Mouse (Mus musculus): ENCODE results near the gene Paics. TPM values are rescaled to one million over a fixed set of nuclear protein-coding genes. Genes with fewer than 3 reads are reported as not detected.
"Not testable (repeated sequence)": the region's sequence is repeated elsewhere in the genome, so short reads cannot be mapped to it uniquely, and the experiment has no call there.

Gene Paics
- polyA plus RNA-seq, 1 experiment from 2014 or later, result 228 TPM

- 89% methylated on average over 1 of the region's 1 CpGs for WGBS
- no peak overlapping the region for H3K4me3 ChIP-seq (ENCODE audit: low read depth, low read length)
- DNase-seq (ENCODE audit: low spot score) (peak; percentile 11), ATAC-seq (ENCODE audit: low read depth) (peak; percentile 37; the same call in 1 of the 2 replicates)
- no peak overlapping the region for H3K9ac ChIP-seq (ENCODE audit: low read depth, low read length)
- no peak overlapping the region for H3K27ac ChIP-seq (replicated peaks; ENCODE audit: low read depth, low read length)
- H3K9me3 ChIP-seq (ENCODE audit: control insufficient read depth, low read length), result no peaks in the 10 kb centered on the region
- no peak overlapping the region for H3K4me2 ChIP-seq (ENCODE audit: low read depth, low read length)
- peaks cover under 1% of the 10 kb centered on the region; the same call in 1 of the 2 replicates for H3K4me1 ChIP-seq (ENCODE audit: control insufficient read depth, insufficient read depth, low read length)
- peaks cover 67% of the 10 kb centered on the region for H3K36me3 ChIP-seq (ENCODE audit: control insufficient read depth, insufficient read depth, low read length)
- no peaks in the 10 kb centered on the region for H3K27me3 ChIP-seq (replicated peaks; ENCODE audit: control insufficient read depth, insufficient read depth, low read length)
Observed at GRCm38 (mm10) chr5:76957954-76958353, 6.8 kb downstream of the Paics start.

GRCm38 (mm10) chr5:76959587-76959986 lies 8.5 kb downstream of the Paics start:
- ATAC-seq (ENCODE audit: low read depth), result no peak
- DNase-seq (ENCODE audit: low spot score), result no peak
- Histone ChIP-seq H3K9ac (ENCODE audit: low read depth, low read length) (no peak overlapping the region), H3K36me3 (ENCODE audit: control insufficient read depth, insufficient read depth, low read length) (peaks cover 83% of the 10 kb centered on the region), H3K27me3 (replicated peaks; ENCODE audit: control insufficient read depth, insufficient read depth, low read length) (no peaks in the 10 kb centered on the region), H3K4me2 (ENCODE audit: low read depth, low read length) (no peak overlapping the region), H3K27ac (replicated peaks; ENCODE audit: low read depth, low read length) (no peak overlapping the region), H3K9me3 (ENCODE audit: control insufficient read depth, low read length) (no peaks in the 10 kb centered on the region), H3K4me3 (ENCODE audit: low read depth, low read length) (no peak overlapping the region), H3K4me1 (ENCODE audit: control insufficient read depth, insufficient read depth, low read length) (no peaks in the 10 kb centered on the region)
- WGBS, result 86% methylated on average over 5 of the region's 5 CpGs

- no peak for DNase-seq (ENCODE audit: low spot score)
- Histone ChIP-seq H3K27me3 (replicated peaks; ENCODE audit: control insufficient read depth, insufficient read depth, low read length) (no peaks in the 10 kb centered on the region), H3K4me1 (ENCODE audit: control insufficient read depth, insufficient read depth, low read length) (no peaks in the 10 kb centered on the region), H3K9ac (ENCODE audit: low read depth, low read length) (no peak overlapping the region), H3K27ac (replicated peaks; ENCODE audit: low read depth, low read length) (no peak overlapping the region), H3K36me3 (ENCODE audit: control insufficient read depth, insufficient read depth, low read length) (peaks cover 96% of the 10 kb centered on the region), H3K9me3 (ENCODE audit: control insufficient read depth, low read length) (no peaks in the 10 kb centered on the region), H3K4me2 (ENCODE audit: low read depth, low read length) (no peak overlapping the region), H3K4me3 (ENCODE audit: low read depth, low read length) (no peak overlapping the region)
- WGBS, result 58% methylated on average over 11 of the region's 11 CpGs
- ATAC-seq (ENCODE audit: low read depth), result no peak
Observed at GRCm38 (mm10) chr5:76962545-76962944, 11.4 kb downstream of the Paics start.

DNA sequence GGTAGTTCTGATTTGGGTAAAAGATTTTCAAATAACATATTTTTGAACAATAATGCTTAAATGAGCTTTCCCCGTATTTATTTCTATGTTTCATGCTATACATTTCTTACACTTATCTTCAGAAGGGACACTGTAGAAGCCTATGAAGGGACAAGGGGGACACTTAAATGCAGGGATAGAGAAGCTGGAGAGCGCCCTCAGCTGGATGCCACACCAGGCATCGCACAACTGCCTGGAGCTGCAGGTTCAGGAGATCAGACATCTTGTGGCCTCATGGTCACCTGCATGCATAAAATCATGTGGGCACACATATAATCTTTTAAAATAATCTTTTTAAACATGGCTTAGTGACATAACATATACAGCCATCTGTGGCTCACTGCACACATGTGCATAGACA lies 13.5 kb downstream of the Paics start:
- Histone ChIP-seq H3K27me3 (replicated peaks; ENCODE audit: control insufficient read depth, insufficient read depth, low read length) (no peaks in the 10 kb centered on the region), H3K4me3 (ENCODE audit: low read depth, low read length) (no peak overlapping the region), H3K4me1 (ENCODE audit: control insufficient read depth, insufficient read depth, low read length) (no peaks in the 10 kb centered on the region), H3K4me2 (ENCODE audit: low read depth, low read length) (no peak overlapping the region), H3K9ac (ENCODE audit: low read depth, low read length) (no peak overlapping the region), H3K27ac (replicated peaks; ENCODE audit: low read depth, low read length) (no peak overlapping the region), H3K9me3 (ENCODE audit: control insufficient read depth, low read length) (no peaks in the 10 kb centered on the region), H3K36me3 (ENCODE audit: control insufficient read depth, insufficient read depth, low read length) (peaks cover 94% of the 10 kb centered on the region)
- WGBS, result 85% methylated on average over 3 of the region's 3 CpGs
- ATAC-seq (ENCODE audit: low read depth) (no peak), DNase-seq (ENCODE audit: low spot score) (no peak)

DNA sequence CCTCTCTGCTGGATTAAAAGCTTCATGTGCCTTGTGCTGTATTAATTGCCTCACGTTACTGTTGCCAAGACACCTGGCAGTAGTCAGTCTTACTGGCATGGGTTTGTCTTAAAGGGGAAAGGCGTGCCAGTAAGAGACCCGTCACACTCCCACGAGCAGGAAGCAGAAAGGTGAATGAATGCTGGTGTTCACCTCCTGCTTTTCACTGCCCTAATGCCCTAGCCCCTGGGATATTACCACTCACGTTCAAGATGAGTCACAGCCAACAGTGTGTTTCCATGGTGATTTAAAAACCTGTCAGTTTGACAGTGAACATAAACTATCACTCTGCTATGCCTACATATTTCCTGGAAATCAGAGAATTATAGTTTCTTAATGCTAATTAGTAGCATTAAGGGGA lies 18.1 kb downstream of the Paics start:
- H3K4me1 ChIP-seq (ENCODE audit: control insufficient read depth, insufficient read depth, low read length), result no peaks in the 10 kb centered on the region; the same call in 1 of the 2 replicates
- no peak overlapping the region for H3K4me2 ChIP-seq (ENCODE audit: low read depth, low read length)
- WGBS, result 73% methylated on average over 5 of the region's 5 CpGs
- no peak overlapping the region for H3K4me3 ChIP-seq (ENCODE audit: low read depth, low read length)
- peaks cover 54% of the 10 kb centered on the region for H3K36me3 ChIP-seq (ENCODE audit: control insufficient read depth, insufficient read depth, low read length)
- H3K27me3 ChIP-seq (replicated peaks; ENCODE audit: control insufficient read depth, insufficient read depth, low read length), result no peaks in the 10 kb centered on the region
- ATAC-seq (ENCODE audit: low read depth) (no peak), DNase-seq (ENCODE audit: low spot score) (no peak)
- H3K27ac ChIP-seq (replicated peaks; ENCODE audit: low read depth, low read length), result no peak overlapping the region
- no peak overlapping the region for H3K9ac ChIP-seq (ENCODE audit: low read depth, low read length)
- H3K9me3 ChIP-seq (ENCODE audit: control insufficient read depth, low read length), result no peaks in the 10 kb centered on the region

GRCm38 (mm10) chr5:76971115-76971514 lies 20.0 kb downstream of the Paics start:
- 82% methylated on average over 1 of the region's 1 CpGs for WGBS
- ATAC-seq (ENCODE audit: low read depth), result not testable (repeated sequence)

DNA sequence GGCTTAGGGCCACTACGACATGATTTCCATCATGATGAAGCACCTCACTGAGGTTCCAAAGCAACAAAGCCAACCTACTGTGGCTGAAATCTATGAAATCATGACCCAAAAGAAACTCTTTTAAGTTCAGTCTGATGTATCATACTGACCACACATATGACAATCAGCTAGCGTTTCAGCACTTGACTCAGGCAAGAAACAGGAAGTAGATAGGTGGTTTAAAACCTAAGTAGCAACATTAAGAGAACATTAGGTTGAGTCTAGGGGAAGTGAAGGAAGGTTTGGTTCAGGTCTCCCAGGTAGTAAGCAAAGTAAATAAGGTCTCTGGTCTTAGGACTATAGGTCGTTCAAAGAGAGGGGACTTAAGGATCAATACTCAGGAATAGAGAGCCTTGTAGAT lies 22.4 kb downstream of the Paics start:
- Histone ChIP-seq H3K9ac (ENCODE audit: low read depth, low read length) (peak overlapping the region; percentile 91; the same call in 1 of the 2 replicates), H3K9me3 (ENCODE audit: control insufficient read depth, low read length) (no peaks in the 10 kb centered on the region), H3K36me3 (ENCODE audit: control insufficient read depth, insufficient read depth, low read length) (peaks cover 35% of the 10 kb centered on the region), H3K27ac (replicated peaks; ENCODE audit: low read depth, low read length) (no peak overlapping the region), H3K4me3 (ENCODE audit: low read depth, low read length) (peak overlapping the region; percentile 89), H3K27me3 (replicated peaks; ENCODE audit: control insufficient read depth, insufficient read depth, low read length) (no peaks in the 10 kb centered on the region), H3K4me1 (ENCODE audit: control insufficient read depth, insufficient read depth, low read length) (peaks cover 5% of the 10 kb centered on the region), H3K4me2 (ENCODE audit: low read depth, low read length) (peak overlapping the region; percentile 89)
- no peak for ATAC-seq (ENCODE audit: low read depth)
- 62% methylated on average over 3 of the region's 3 CpGs for WGBS
- no peak for DNase-seq (ENCODE audit: low spot score)

More at GRCm38 (mm10) chr5:76971115-76971514, 20.0 kb downstream of the Paics start:
- DNase-seq (ENCODE audit: low spot score); H3K4me3 ChIP-seq (ENCODE audit: low read depth, low read length); H3K27ac ChIP-seq (replicated peaks; ENCODE audit: low read depth, low read length); H3K9me3 ChIP-seq (ENCODE audit: control insufficient read depth, low read length); H3K27me3 ChIP-seq (replicated peaks; ENCODE audit: control insufficient read depth, insufficient read depth, low read length); H3K4me1 ChIP-seq (ENCODE audit: control insufficient read depth, insufficient read depth, low read length); H3K4me2 ChIP-seq (ENCODE audit: low read depth, low read length); H3K9ac ChIP-seq (ENCODE audit: low read depth, low read length): not testable (repeated sequence)
- peaks cover 37% of the 10 kb centered on the region for H3K36me3 ChIP-seq (ENCODE audit: control insufficient read depth, insufficient read depth, low read length)

- ATAC-seq (ENCODE audit: low read depth) (peak; percentile 17), DNase-seq (ENCODE audit: low spot score) (no peak)
- Histone ChIP-seq H3K4me1 (ENCODE audit: control insufficient read depth, insufficient read depth, low read length) (peaks cover 5% of the 10 kb centered on the region), H3K27me3 (replicated peaks; ENCODE audit: control insufficient read depth, insufficient read depth, low read length) (no peaks in the 10 kb centered on the region), H3K4me3 (ENCODE audit: low read depth, low read length) (peak overlapping the region; percentile 89), H3K9ac (ENCODE audit: low read depth, low read length) (peak overlapping the region; percentile 91), H3K27ac (replicated peaks; ENCODE audit: low read depth, low read length) (peak overlapping the region; percentile 33; the same call in 1 of the 2 replicates), H3K4me2 (ENCODE audit: low read depth, low read length) (peak overlapping the region; percentile 89), H3K36me3 (ENCODE audit: control insufficient read depth, insufficient read depth, low read length) (peaks cover 35% of the 10 kb centered on the region), H3K9me3 (ENCODE audit: control insufficient read depth, low read length) (no peaks in the 10 kb centered on the region)
- WGBS, result 2% methylated on average over 17 of the region's 17 CpGs
Observed at GRCm38 (mm10) chr5:76974207-76974553, 23.1 kb downstream of the Paics start.

DNA sequence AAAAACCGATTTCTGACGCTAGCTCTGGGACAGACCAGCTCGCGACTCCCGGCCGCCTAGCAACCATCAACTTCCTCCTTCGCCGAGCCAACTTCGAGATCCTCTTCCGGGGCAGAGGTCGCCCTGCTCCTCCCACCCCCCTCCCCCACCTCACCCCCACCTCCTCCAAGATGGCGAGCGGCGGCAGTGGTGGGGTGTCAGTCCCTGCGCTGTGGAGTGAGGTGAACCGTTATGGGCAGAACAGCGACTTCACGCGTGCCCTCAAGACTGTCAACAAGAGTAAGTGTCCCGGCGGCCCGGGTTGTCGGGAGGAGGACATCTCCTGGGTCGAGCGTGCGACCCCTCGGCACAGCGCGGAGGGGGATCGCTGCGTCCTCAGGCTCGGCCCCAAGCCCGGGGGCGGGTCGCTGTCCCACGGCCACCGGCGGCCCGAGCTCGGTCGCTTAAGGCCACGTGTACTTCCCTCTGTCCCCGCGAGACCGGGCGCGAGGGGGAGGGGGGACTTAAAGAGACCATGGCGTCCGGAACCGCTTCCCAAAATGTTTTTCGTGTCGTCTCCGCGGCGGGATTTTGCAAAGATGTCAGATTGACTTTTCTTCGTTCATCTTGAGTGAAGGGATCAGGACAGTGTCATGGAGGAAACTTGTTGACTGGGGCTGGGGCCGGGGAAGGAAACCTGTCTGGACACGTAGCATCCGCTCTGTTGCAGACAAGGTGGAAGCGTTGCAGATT lies 23.6 kb downstream of the Paics start, which contains the start of gene Srp72:
Srp72 (plus strand) TSS at position 130 of the 732 bp plus-strand sequence.
- H3K36me3 ChIP-seq (ENCODE audit: control insufficient read depth, insufficient read depth, low read length), result peaks cover 35% of the 10 kb centered on the region
- no peaks in the 10 kb centered on the region for H3K9me3 ChIP-seq (ENCODE audit: control insufficient read depth, low read length)
- peaks cover 5% of the 10 kb centered on the region for H3K4me1 ChIP-seq (ENCODE audit: control insufficient read depth, insufficient read depth, low read length)
- DNase-seq (ENCODE audit: low spot score) (peak; percentile 93), ATAC-seq (ENCODE audit: low read depth) (peak; percentile 95)
- H3K9ac ChIP-seq (ENCODE audit: low read depth, low read length), result peak within 1 kb of the TSS; percentile 91
- H3K27ac ChIP-seq (replicated peaks; ENCODE audit: low read depth, low read length), result peak within 1 kb of the TSS; percentile 89
- WGBS, result under 1% methylated on average over 48 of the region's 60 CpGs
- no peaks in the 10 kb centered on the region for H3K27me3 ChIP-seq (replicated peaks; ENCODE audit: control insufficient read depth, insufficient read depth, low read length)
- H3K4me3 ChIP-seq (ENCODE audit: low read depth, low read length), result peak within 1 kb of the TSS; percentile 89
- H3K4me2 ChIP-seq (ENCODE audit: low read depth, low read length), result peak within 1 kb of the TSS; percentile 89
